Mouse (Mus musculus) liver, postnatal 0 days (tissue): ENCODE measurements around the gene Eml2.

ENCODE experiments used
- CTCF ChIP-seq: sonication (generic); IDR thresholded peaks from 2 replicates; pipeline ENCODE4 v1.5.1; 2016; ENCODE audit warnings: antibody characterized with exemption, low read depth
- EP300 ChIP-seq: IDR thresholded peaks from 2 replicates; pipeline ENCODE4 v1.6.1; 2016; ENCODE audit warnings: antibody characterized with exemption, low read depth, mild to moderate bottlenecking

GRCm38 (mm10) chr7:19230041-19230580 is 53.9 kb downstream of the Eml2 start:
- no peak for TF ChIP-seq CTCF
- no peak for TF ChIP-seq EP300
